9 mouse cellular contexts compared by ENCODE assay signal in genomic region chr3:103392613-103393258, GRCm38 (mm10).
DNase-seq lines count a peak whose midpoint lies in the region; TF ChIP-seq lines count a peak whose summit lies in the region.
"Had no signal": no experiment of that assay in that cellular context is flagged by ENCODE, and none has a peak within 500 bp of the region (broad histone marks: within the 10 kb centered on the region; RNA-seq: fewer than 3 reads in every experiment).

No protein-coding gene starts in this region.

- peak; percentile 97 for TF ChIP-seq CTCF in E14TG2a.4 (conservative IDR thresholded peaks at IDR 0.05; ENCODE audit: low read length)

- H3K27me3 ChIP-seq in E14TG2a.4 (ENCODE audit: insufficient read depth, low read length) = peaks cover 6% of the 10 kb centered on the region; the same call in 1 of the 2 replicates
- H3K27me3 ChIP-seq: heart, embryonic 13.5 days had no signal

- H3K4me1 ChIP-seq in E14TG2a.4 (replicated peaks; ENCODE audit: low read depth, low read length) = peaks cover 7% of the 10 kb centered on the region
- H3K4me1 ChIP-seq: heart, embryonic 13.5 days had no signal

- no peaks in the 10 kb centered on the region for H3K9me3 ChIP-seq in E14TG2a.4 (ENCODE audit: low read length)
- H3K9me3 ChIP-seq: heart, embryonic 13.5 days had no signal

- no peaks in the 10 kb centered on the region for H3K36me3 ChIP-seq in E14TG2a.4 (ENCODE audit: insufficient read depth, low read length)
- H3K36me3 ChIP-seq: heart, embryonic 13.5 days had no signal

- DNase-seq in A20 (ENCODE audit: low read depth, low spot score) = peak; percentile 37
- DNase-seq in cerebellum, postnatal 10 days = peak; percentile 57 to 81
- DNase-seq in frontal cortex, postnatal 10 days (ENCODE audit: low spot score in 2 of 2) = peak; percentile 25 to 38
- peak; percentile 37 for DNase-seq in kidney, adult 9 months
- DNase-seq in lung, postnatal 10 days = peak; percentile 50
- DNase-seq in right cerebral cortex, postnatal 4 days = peak; percentile 25
- no peak for DNase-seq in spleen, postnatal 4 days (ENCODE audit: low spot score in 2 of 2)

- H3K4me3 ChIP-seq in E14TG2a.4 (replicated peaks; ENCODE audit: low read length) = no peak overlapping the region
- H3K4me3 ChIP-seq: heart, embryonic 13.5 days had no signal

Comparison
In these comparisons a context has a peak if more than half of its experiments do, and no peak if none do; other contexts are left out.
1. DNase-seq: peak in A20 (single experiment), cerebellum, postnatal 10 days (2 of 2), frontal cortex, postnatal 10 days (2 of 2), kidney, adult 9 months (single experiment), lung, postnatal 10 days (single experiment) and right cerebral cortex, postnatal 4 days (single experiment); none in spleen, postnatal 4 days (0 of 2).